Mouse (Mus musculus) mouse trophoblast stem cell (cell line): Measurements from ENCODE around the gene Zfyve26.
"Not testable (repeated sequence)": the region's sequence is repeated elsewhere in the genome, so short reads cannot be mapped to it uniquely, and the experiment has no call there.

Experiments used
- in situ Hi-C, 2 experiments: fragments of 300-500 bp; cut with MseI, MboI; formaldehyde crosslinking; loops; 2 replicates in 1 of 2; 3 replicates in 1 of 2; pipeline ENCODE4 v1.15.1; 2025

The Zfyve26 gene

DNA sequence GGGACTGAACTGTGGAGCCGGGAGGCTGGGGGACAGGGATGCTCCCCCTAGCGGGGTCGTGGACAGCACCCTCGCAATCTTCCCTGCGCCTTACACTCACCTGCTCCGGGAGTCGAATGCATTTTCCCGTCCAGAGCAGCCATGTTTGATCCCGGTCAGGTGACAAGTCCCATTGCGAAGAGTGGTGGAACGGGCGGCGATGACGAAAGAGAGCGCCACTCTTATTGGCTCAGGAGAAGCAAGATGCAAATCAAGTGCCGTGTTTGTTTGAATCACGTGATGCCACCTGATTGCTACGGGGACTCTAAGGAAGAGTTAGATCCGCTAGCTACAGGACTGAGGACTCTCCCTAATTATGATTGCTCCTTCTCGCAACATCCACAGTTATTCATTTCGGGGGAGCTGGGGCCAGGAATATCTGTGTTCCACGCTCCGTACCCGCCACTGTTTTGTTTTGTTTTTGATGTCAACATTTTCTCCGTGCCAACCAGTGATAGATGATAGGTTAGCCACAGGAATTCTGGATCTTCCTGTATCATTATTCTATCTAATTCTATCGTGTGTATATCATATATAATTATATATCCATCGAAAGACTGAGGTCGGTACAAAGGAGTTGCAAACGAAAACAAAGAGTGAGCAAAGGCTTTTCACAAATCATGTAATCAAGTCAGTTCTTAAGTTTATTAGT lies at the start of gene Zfyve26:
TSS of gene Zfyve26 (minus strand) at position 179 of the 691 bp plus-strand sequence.
- in situ Hi-C loops = no loop called here

DNA sequence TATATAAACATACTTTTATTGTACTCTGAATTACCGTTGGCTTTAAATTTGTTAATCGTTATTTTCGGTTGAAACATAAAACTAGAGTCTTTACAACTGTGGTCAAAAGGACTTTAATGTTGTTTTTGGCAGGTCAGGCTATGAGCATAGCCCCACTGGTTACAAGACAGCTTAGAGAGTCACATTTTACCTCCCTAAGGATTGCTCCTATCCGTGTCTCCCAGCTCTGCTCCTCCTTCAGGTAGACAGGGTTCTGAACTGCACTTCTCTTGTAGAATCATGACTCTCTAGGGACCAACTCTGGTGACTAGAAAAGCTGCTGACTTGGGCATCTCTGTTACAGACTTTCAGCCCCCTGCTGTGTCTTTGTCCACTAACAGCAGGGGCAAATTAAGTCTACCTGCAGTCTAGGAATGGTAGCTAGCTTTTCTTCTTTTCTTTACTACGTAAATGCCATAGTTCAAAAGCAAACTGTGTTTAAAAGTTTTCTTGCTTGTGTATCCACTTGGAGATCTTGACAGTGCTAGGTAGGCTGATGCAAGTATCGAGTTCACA lies 45.3 kb upstream of the Zfyve26 start:
- in situ Hi-C loops = no loop called here

DNA sequence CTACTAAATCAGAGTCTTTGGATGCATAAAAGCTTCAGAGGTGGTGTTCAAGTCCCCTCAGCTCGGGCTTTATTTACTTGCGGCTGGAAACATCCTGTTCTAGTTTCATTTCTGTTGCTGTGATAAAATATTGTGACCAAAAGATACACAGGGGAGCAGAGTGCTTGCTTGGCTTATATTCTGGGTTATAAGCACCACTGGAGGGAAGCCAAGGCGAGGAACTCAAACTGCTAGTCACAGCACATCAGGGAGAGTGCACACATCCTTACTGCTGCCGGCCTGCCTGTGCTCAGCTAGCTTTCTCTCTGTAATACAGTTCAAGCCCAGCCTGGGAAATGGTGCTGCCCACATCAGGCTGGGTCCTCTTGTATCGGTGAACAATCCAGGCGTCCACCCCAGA lies 44.4 kb upstream of the Zfyve26 start:
- in situ Hi-C loops = no loop called here

DNA sequence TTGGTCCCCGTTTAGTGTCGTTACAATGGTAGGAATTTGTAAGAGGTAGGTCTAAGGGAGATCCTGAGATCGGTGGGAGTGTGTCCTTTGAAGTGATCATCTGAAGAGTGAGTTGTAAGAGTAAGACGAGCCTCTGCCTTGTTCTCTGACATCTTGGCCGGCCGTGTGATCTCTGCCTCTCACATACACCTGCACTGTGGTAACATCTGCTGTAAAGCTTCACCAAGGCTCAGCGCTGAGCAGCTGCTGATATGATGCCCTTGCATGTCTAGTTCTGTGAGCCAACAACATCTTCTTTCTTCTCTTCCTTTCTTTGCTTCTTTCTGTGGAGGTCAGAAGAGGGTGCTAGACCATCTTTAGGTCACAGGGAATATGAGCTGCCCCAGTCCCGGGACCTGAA lies 42.7 kb upstream of the Zfyve26 start:
- in situ Hi-C loops = no loop called here

DNA sequence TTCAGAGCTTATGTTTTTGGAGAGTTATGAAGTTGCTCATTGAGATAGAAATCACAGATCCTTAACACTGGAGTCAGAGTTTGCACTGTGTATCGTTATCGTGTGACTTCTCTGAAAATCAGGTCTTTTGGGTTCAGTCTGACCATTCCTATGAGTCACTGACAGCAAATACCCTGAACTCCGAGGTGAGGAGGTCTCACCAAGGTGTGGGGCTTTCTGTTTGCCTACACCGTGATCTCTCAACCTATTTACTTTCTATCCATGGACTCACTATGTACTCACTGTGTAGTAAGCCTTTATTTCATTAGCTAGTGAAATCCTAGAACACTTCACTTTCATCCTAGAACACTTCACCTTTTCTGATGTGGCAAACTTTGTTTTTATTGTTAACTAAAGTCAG lies 35.6 kb upstream of the Zfyve26 start:
- in situ Hi-C loops = no loop called here

DNA sequence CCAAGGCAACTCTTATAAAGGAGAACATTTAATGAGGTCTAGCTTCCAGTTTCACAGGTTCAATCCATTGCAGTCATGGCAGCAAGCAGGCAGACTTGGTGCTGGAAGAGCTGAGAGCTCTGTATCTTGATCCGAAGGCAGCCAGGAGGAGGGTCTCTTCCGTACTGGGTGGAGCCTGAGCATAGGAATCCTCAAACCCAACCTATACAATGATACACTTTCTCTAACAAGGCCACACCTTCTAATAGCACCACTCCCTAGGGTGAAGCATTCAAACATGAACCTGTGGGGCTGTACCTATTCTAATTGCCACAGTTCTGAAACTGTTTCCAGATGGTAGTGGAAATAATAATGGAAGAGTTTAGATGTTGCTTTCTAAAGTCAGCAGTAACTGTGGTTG lies 34.5 kb upstream of the Zfyve26 start:
- in situ Hi-C loops = no loop called here

DNA sequence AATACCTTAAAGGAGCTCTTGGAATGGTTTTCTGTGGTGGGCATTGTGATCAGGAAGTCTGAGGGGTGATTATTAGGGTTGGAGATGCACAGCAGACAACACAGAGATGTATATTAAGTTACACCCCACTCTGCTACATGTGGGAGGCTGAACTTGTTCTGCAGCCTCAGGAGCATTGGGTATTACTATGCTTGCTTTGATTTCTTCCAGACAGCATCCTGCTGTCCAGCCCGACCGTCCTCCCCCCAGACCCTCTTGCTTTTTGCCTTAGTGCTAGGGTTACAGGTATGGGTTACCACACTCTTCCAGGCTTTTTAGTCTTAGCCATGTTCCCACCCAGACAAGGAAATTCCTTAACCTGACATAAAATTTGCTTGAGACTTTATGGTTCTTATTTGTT lies 31.8 kb upstream of the Zfyve26 start:
- in situ Hi-C loops = no loop called here

DNA sequence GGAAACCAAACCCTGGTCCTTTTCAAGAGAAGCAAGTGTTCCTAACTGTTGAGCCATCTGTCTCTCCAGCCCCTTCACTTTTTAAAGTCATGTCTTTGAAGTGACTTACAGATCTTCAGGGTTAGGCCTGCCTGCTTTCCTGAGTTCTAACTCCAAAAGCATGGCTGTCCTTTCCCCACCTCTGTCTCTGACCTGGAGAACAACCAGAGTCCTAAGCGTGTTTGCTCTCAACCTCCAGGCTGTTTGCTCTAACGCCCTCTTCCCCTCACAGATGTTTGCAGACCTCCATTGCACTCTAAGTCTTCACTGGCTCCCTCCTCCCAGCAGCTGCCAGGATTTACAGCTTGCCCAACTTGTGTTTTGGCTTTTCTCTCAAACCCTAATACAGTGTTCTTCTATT lies 30.6 kb upstream of the Zfyve26 start:
- in situ Hi-C loops = no loop called here

DNA sequence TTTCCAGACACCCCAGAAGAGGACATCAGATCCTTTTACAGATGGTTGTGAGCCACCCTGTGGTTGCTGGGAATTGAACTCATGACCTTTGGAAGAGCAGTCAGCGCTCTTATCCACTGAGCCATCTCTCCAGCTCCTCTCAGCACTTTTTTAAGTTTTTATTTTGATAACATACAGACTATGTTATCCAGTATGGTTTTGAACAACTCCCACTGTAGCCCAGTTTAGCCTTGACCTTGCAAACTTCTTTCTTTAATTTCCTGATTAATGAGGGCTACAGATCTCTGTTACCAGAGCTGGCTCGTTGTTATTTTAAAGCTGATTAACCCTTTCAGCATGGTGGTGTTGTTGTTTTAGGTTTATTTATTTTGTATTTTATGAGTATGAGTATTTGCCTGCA lies 30.1 kb upstream of the Zfyve26 start:
- in situ Hi-C loops = no loop called here

DNA sequence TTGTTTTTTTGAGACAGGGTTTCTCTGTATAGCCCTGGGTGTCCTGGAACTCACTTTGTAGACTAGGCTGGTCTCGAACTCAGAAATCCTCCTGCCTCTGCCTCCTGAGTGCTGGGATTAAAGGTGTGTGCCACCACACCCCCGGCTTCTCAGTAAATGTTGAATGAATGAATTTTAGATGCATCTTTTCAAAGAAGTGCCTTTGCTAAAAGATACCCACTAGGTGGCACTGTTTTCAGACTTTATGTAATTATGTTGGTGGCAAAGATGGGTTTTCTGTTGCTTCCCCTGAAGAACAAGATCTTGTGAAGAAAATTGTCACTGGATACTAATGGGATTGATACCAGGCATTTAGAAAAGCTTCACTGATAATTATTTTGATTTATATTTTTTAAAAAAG lies 26.4 kb upstream of the Zfyve26 start:
- in situ Hi-C loops = not testable (repeated sequence)

DNA sequence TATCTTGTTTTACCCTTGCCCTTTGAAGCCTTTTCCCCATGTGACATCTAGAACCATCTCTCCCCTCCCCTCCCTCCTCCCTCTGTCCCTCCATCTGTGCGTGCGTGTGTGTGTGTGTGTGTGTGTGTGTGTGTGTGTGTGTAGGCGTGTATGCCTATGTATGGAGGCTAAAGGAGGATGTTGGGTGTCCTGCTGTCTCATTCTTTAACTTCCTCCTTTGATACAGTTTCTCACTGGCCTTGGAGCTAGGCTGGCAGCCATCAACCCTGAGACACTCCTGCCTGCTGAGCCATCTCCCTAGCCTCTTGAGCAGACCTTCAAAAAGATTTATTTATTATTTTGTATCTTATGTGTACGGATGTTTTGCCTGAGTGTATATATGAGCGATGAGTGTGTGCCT lies 24.8 kb upstream of the Zfyve26 start:
- in situ Hi-C loops = no loop called here

DNA sequence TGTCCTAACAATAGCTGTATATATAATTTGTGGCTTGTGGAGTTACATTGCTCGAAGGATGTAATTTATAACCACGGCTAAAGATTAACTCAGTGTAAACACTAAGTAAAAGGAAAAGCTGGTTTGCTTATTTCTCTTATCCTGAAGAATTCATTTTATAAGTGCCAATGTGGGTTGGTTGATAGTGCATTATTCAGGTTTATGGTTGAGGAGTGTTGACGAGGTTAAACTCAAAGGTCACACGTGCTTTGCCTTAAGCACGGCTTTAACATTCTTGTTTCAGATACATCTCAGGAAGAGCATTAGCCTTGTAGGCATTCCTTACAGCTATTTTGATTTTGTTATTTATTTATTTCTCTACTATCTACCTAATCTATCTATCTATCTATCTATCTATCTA lies 21.2 kb upstream of the Zfyve26 start:
- in situ Hi-C loops = no loop called here

DNA sequence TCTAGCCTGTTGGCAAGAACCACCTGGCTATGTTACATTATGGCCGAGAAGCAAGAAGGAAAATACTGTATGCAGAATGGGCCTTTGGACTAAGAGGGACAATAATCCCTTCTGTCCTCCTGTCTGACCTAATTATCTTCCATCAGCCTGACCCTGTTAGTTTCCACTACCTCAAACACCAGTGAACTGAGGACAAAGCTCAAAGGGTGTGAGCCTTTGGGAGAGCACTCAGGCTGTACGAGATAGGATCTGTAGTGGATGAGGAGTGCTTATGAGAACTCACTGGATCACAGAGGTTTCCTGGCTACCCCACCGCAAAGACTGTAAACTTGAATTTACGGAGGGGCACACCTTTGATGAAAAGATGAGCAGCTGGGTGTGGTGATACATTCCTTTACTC lies 17.6 kb upstream of the Zfyve26 start:
- in situ Hi-C loops = no loop called here

DNA sequence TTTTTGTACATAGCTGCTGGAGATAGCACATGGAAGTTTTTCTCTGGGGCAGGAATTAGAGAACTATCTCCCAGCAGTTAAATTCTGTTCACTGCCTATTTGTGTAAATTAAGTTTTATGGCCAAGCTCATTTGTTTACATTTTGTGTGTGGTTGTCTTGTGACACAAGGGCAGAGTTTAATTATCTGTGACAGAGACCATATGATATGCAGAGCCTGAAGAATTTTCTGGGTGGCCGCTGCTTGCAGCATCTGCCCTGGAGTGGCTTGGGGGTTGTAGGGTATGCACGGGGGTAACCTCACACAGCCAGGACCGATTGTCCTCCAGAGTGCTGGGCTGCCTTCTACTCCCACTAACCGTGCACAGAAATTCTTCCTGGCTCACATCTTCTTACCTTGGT lies 9.9 kb upstream of the Zfyve26 start:
- in situ Hi-C loops = no loop called here

DNA sequence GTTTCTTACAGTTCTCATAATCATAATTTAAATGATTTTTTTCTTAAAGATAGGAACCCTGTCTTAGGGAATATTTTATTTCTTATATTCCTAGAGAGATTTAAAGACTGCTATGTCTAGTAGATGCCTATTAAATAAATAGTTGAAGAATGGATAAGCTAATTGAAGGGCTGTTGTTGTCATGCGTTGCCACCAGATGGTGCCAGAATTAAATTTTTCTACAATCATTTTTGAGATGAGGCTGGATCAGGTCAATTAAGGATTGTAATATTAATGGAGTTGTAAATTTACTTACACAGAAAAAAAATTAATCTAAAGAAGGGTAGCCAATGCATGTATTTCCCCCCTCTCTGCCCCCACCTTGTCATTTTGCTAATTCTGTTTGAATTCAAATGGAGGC lies 9.0 kb upstream of the Zfyve26 start:
- in situ Hi-C loops = no loop called here

DNA sequence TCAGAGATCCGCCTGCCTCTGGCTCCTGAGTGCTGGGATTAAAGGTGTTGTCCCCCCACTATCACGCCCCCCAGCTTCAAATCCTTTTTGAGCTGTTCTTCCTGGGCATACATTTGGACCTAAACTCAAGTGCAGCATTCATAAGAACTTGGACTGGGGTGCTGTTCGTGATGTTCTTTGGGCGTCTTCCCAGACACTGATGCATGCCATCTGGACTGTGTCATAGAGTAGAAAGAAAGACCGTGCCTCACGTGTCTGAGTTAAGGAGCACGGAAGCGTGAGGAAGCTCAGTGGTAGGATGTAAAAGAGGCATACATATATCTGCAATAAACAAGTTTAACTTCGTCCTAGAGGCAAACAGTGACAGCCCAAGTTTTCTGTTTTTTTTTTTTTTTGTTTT lies 5.7 kb upstream of the Zfyve26 start:
- in situ Hi-C loops = no loop called here

DNA sequence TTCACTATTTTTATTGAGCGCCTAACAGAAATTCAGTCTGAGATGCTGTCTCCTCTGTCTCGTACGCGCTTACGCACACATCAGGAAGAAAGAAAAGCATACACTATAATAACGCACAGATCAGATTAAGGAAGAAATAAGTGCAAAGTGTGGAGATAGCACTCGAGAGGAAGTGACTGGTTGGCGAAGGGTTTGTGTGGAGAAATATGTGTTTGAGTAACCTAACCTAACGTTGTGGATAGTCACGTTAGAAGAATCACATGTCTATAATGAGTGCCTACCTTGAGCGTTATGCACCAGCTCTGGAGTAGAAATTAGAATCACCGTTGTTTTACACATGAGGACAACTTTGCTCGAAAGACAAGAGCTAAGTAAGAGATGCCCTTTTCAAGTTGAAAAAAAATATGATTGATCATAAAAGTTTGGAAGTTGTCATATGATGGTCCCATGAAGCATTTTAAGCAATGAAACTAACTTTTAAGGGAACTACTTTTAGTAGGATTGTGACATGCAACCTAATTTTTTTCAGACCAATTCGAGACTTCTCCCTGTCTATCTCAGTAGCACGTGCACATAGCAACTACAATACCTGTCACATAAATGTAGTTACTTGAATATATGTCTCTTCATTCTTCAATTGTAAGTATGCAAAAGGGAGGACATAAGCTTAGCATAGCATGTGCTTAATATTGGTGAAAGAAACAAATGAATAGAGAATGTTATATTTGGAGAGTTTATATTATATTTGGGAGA lies 2.0 kb upstream of the Zfyve26 start:
- in situ Hi-C loops = no loop called here

DNA sequence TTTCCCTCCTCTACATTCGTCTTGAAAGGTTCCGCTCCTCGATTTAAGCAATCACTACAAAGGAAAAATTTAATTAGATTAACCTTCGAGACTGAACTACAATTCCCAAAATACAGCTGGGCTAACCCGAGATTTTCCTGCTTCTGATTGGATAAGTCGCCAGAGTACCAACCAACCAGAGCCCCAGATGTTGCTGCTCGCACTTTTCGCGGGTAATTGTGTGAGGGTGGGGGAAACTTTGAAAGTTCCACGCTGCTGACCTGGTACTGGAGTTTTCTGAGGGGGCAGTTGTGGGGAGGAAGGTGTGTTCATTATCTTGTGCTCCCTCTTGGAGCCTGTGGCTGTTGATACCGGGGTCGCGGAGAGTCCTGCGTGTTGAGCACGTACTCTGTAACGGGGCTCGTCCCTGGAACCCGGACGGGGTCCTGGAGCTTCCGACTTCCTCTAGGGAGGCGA lies 1.0 kb upstream of the Zfyve26 start, which contains the start of gene Rad51b:
TSS of gene Rad51b (plus strand) at position 162 of the 456 bp plus-strand sequence.
- in situ Hi-C loops = no loop called here

DNA sequence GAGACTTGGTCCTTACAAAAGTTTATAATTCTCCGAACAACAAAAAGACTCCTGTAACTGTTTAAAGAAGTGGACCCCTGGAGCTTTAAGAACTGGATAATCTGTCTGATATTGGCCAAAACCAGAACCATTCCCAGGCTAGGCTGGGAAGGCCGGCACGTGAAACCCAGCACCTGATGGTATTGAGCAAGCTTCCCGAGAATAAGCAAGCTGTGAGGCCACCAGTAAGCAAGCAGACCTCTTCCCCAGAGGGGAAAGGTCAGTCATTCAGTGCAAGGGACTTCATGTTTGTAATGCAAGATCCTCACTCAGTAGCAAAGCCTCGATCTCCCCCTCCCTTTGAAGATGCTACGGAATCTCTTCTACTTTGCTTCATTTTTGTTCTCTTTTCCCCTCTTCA lies 3.2 kb downstream of the Zfyve26 start:
- in situ Hi-C loops = no loop called here

DNA sequence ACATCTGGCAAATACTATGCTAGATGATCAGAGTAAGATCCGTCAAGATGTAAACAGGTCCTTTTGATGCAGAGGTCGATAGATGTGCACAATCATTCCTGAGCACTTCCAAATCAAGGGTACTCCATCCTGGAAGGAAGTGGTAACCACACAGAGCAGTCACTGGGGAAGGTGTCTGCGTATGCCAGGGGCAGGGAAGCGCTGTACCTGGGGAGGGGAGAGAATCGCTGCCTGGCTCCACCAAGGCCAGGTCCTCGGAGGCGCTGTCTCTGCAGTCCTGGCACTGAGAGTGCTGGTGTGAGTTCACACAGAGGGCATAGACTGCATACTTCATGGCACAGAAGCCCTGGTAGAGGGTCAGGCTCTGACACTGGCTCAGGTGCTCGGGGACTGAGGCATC lies 13.5 kb downstream of the Zfyve26 start:
- in situ Hi-C loops = no loop called here

DNA sequence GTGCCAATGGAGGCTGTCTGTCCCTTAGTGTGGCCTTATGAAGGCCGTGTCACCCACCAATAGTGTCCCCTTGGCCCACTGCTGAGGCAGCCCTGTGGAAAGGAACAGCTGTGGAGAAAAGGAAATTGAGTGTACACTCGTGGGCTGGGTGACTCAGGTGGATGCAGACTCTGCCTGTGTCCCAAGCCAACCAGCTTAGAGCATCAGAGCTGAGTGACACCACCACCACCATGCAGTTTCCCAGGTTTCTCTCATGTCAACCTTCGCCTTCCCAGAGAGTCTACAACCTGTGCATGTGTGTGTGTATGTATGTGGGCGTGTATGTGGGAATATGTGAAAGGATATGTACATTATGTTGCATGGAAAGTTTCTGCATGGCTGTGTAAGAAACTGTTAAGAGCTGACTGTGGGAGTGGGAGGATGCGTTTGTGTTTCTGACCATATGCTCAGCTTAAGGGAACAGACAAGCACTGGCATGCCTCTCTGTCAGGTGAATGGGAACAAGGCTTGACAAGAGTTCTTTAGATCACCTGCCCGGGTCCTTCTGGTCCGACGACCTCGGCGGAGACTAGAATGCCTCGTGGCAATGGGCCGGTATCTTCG lies 16.5 kb downstream of the Zfyve26 start:
- in situ Hi-C loops = no loop called here

DNA sequence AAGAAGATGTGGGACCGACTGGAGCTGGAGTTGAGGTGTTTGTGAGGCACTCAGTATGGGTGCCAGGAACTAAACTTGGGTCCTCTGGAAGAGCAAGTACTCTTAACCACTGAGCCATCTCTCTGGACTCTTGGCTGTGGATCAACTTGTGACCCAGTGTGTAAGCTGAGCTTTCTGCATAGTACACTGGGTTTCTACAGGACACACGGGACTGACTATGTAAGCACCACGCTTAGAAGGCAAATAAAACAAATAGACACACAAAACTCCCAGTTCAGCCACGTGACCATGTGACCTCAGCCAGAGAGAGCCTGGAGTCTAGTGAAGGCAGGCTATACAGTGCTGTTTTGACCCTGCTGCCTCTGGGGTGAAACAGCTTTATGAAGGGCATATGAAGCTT lies 23.5 kb downstream of the Zfyve26 start:
- in situ Hi-C loops = no loop called here

DNA sequence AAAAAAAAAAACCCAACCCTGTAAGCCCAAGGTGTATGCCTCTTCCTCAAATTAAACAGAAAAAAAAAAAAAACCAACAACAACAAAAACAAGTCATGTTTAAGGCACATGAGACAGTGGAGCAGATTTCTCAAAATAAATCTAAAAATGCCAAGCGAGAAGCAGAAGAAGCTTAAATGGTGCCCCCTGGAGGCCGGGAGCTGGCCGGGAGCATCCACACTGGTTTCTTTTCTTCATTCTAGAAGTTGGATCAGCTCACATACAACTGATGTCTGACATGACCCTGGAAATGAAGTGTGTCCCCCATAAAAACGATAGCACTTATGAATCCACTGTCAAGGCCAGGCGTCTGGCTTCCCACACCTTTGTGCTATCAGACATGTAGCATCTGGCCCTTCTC lies 35.1 kb downstream of the Zfyve26 start:
- in situ Hi-C loops = no loop called here
